Mouse (Mus musculus): ENCODE results near the gene Apol8.
A peak's percentile ranks its signal among the peaks of the same experiment; 100 is the strongest.

Apol8 gene

DNA sequence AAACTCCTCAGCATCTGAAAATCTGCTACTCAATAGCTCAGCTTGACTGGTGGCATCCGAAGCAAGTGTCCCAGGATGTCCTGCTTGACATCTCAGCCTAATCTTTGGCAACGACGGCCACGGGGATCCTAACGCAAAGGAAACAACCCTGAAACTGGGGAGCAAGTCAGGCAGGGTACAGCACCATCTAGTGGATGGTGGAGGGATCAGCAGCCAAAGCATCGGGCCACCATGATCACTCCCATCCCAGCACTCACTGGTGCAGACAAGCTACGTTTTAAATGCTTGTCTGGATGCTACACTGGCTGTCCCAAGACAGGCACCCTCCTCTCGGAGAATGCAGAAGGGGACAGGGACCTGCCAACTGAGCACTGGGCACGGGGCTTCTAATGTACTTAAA is at the start of gene Apol8:
Gene Apol8, minus strand, starts transcription at position 156 of the 400 bp plus-strand sequence.
- DNase-seq: peak; percentile 36 to 45

DNA sequence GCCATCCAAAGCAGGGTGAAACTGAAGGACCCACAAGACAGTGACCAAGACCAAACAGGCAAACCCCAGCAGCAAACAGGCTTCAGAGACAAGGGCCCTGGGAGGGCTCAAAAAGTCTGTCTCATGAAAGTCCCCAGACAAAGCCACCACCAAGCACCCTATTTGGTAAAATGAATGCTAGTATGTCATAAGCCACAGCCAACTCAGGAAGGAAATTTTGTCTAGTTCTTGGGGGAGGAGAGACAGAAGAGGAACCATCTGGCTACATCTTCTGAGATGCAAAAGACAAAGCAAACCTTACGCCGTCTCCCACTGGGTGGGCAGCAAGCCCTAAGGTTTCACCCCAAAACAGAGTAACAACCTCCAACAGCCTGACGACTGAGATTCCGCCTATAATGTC is 48.9 kb upstream of the Apol8 start:
- no peak for DNase-seq

DNA sequence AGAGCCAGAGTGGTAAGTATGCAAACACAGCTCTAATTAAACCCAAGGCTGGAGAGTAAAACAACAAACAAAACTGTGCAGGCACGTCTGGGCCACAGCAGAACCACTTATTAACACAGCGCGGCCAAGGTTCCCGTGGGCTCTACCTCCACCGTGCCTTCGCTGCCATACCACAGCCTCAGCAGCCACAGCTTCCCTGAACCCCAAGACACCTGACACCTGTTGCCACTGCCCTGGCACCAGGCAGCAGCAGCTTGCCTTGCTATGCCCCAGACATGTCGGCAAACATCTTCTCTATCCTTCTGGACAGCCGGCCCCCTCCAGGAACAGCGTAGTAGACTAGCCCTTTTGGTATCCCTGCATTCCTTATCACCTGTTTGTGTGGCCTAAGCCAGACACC is 48.1 kb upstream of the Apol8 start:
- DNase-seq: peak in 1 of 2 experiments; percentile 32

DNA sequence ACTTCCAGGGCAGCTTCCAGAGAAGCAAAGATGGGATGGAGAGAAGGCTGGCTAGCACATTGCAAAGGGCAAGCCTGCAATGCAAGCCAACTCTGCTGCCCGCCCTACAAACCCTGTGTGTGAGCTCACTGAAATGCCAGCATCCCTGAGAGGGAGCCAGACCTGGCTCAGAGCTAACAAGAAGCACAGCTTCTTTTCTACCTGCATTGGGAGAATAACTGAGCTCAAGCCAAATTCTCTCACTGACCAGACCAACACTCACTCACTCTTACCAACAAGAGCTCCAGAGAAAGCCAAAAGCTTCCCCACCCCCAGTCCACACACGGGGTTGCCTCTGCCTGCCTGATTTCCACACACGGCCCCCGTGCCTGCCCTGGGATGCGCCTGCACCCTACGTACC is 47.7 kb upstream of the Apol8 start:
- DNase-seq: peak in 1 of 2 experiments; percentile 31

DNA sequence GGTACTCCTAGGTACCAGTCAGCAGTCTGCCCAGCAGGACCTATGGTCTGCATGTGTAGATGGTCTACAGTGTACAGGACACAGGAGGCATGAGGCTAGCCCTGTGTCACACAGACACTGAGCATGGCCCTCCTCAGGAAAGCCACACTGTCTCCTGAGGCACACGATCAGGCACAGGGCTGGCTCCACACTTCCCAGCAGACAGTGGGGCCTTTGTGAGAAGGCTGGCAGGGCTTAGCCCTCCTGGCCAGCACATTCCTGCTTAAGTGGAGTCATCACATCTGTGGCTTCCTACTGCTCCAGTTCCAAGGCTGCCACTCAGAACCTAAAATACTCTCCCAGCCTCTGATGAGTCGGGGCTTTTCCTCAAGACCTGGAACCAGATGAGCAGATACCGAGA is 46.9 kb upstream of the Apol8 start:
- no peak for DNase-seq

DNA sequence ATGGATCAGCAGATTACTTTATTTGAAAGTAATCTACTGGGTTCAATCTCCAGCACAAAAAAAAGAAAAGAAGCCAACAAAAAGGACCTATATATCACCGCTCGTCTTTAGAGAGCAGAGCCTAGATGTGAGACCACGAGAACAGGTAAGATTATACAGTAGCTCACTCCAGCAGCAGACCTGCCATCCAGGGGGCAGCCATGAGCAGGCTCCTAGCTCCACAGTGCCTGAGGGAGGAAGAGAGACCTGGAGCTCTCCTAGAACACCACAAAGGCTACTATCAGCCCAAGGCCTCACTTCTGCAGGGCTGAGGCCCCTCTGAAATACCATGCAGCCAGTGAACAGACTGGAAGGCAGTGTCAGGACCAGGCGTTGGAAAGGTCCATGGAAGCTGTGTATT is 46.2 kb upstream of the Apol8 start:
- DNase-seq: peak in 1 of 2 experiments; percentile 42

DNA sequence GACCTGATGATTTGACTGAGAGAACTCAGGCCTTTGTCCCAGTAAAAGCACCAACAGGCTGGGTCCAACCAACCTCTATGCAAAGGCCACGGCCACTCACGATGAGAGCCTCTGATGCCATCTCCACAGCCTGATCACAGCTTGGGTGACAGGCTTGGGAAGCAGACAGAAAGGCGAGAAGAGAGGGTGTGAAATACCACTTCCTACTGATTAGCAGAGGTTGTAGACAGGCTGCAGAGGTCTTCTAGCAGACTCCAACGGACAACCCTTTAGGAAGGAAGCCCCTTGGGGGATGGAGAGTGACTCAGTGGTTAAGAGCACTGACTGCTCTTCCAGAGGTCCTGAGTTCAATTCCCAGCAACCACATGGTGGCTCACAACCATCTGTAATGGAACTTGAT is 44.4 kb upstream of the Apol8 start:
- DNase-seq: no peak

DNA sequence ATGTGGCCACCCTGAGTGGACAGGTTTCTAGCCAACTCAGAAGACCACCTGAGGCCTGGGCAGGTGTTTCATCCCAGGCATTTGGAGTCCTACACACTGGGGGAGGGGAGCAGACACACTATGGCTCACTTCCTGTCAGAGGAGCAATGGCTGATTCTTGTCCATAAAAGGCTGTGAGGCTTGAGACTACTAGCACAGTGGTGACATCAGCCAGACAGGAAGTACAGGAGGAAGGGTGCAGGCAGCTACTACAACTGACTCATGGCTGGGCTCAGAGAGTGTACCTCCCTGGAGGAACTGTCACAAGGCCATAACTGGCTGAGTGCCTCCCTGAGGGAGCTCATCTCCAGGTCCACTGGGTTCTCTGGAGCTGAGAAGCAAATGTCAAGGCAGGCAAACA is 43.7 kb upstream of the Apol8 start:
- peak; percentile 71 to 89 for DNase-seq

DNA sequence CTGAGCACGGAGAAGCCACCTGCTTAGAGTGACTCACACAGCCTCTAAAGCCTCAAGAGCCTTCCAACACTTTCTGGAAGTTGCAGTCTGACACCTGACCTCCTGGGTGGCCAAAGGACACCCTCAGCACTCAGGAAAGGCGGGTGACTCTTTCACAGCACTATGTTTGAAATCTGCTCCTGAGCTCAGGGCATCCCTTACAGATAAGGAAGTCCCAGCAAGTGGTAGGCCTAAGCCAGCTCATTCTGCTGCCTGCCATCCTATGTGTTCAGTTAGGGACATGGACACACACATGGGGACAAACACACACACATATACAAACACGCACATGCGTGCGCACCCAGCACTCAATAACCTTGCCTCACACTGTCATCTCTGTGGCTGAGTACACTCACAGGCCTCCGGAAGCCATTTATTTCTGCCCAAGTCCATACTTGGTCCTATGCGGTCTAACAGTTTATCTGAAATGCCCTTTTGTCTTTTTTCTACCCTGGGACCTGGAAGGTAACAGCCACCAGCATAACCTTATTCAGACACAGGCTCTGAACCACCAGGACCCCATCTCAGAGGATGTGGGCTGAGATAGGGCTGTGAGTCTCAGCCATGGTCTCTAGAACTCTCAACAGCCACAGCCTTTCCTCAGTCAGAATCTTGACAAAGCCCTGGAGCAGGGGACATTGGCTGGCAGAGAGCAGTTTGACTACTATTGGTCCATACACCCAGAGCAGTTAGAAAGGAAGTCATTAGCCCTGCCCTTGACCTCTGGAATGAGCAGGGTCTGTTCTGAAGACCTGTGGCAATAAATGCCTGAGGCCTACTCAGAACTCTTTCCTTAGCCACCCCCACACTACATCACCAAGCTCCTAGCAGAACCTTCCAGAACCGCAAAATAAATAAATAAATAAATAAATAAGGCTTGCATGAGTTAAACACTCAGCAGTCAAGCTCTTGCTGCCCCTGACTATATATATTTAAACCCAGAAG is 43.0 kb upstream of the Apol8 start:
- no peak for DNase-seq

DNA sequence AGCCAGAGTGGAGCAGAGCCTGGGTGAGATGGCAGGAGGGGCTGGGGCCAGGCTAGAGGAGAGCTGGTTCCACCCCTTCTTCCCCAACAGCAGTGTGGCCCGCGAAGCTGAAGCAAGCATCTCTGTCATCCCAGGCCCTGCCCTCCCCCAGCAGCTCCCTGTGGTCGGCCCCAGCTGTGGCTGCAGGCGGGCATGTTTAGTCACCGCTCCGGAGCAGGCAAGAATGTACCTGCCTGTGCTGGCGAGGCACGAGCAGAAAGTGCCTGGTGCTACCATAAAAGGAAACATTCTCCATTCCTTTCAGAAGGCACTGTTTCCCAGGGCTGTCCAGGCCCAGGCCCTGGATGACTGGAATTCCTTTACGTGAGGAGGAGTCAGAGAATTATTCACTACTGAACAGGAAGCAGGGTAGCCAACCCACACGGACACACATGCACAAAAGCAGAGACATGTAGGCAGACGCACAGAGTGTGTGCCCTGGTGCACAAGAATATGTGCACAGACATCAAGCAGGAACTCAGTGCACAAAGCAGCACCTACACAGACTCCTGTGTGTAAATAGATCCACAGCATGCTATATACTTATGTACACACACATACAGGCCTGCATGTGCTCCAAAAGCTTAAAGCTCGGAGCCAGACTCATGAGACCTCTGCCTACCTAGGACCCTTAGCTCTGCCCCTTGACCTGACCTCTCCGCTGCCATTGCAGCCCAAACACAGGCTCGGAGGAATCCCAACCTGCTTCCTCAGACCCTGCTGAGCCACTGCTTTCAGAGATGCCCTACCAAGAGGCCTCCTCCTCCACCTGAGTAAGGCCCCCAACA is 42.1 kb upstream of the Apol8 start:
- peak; percentile 65 to 90 for DNase-seq

DNA sequence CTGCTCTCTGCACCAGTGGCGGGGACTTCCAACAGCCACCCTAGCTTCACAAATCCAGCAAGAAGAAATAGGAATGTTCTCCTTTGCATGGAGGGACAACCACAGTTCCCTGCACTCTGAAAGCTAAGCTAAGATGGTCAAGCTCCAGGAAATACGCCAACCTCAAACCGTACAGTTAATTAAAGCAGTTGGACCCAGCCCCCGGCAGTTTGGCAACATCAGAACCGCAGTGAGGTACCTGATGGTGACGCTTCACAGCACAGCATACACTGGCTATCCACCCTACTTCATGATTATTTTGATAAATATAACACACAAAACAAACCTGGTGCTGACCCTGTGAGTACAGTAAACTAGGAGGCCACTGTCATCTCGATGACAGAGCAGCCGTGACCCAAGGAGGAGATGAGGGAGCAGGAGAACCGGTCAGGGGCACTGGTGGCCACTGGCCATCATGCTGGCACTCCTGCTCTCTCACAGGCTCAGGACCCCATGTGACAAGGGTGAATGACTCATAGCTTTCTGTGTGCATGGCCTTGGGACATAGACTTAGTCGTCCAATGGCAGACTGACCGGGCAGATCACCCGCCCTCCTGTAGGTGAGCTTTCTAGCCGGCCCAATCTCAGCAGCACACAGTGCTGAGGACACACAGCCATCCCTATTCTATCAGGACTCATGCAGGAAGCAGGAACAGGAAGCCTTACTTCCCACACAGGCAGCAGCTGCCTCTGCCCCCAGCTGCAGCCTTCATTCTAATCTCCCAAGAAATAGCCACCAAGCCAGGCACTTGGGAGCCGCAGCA is 41.0 kb upstream of the Apol8 start:
- peak; percentile 43 to 83 for DNase-seq

DNA sequence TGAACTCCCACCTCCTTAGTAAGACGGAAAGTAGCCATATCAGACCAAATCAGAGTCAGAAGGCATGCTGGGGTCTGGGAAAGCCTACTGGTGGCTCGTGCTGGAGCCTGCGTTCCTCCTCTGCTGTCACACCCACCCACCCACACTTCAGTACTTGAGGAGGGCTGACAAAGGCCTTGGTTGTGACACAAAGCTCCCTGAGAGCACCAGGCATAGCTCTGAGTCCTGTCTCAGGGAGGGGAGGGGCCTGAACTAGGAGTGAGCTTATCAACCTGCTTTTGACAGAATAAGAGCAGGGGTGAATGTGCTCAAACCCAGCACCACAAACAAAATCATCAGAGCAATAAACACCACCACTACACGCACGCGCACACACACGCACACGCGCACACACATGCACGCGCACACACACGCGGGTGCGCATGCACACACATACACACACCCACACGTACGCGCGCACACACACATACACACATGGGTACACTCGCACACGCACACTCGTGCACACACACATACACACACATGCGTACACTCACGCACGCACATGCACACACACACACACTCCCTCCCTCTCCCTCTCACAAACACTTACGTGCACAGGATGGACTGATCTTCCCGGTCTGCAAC is 39.7 kb upstream of the Apol8 start:
- no peak for DNase-seq

DNA sequence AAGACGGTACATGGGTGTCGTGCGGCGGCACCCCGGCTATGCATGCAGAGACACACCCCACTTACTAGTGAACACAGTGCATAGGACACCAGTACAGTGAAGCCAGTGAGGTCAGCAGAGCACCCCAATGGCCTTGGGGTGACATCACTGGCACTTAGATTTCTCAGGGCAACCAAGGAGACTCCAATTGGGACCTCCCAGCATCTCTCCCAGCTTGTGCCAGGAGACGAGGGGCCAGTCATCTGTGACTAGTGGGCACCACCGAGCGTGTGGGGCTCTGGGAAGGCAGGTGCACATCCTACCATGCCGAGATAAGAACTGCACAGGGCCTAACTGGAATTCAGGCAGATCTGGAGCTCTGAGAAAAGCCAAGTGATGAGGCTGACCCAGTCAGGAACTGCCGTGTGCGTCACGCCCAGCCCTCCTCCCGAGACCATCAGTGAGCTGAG is 38.1 kb upstream of the Apol8 start:
- no peak for DNase-seq

DNA sequence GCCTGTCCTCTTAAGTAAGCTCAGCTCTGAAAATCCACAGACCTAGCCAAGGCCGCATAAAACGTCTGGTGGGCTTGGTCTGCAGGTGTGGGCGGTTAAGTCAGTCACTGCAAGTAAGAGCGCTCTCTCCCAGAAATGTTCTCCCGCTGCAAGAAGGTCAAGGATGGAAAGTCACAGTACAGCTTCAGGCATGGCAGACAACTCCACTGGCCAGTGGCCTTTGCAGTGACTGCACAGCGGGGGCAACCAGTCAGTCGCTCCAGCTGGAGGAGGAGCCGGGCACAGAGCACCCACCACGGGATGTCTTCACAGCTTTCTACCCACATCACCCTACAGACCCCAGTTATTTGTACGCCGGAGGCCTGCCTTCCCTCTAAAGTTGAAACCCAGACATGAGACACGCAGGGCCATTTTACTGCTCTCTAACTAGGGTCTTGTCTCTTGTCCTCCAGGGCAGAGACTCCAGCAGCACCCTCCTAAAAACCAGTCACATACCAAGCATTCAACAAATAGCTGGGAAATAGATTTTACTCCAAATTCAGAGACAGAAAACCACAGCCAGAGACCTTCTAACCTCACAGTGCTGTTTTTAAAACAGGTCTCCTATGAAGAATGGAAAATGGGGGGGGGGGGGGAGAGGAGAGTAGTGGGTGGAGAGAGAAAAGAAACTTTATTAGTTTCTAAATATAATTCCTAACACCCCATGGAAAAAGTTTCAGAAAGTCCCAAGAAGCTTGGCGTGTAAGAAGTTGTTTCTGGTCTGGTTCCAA is 37.5 kb upstream of the Apol8 start:
- DNase-seq: no peak

DNA sequence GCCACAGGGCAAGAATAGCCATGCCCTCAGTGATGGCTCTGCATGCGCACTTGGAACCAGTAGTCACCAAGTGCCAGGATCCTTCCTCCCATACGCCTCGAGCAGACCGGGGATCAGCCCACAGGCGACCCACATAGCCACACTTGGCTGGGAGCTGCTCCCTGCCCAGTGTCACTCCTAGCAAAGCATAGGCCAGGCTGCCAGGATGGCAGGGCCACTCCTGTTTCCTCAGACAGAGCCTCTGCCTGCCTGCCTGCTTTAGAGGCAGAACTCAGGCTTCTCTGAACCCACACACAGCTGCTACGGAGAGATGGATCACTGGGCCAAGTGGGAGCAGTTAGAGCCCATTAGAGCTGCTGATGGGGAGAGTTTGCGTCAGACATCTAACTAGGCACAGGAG is 36.8 kb upstream of the Apol8 start:
- DNase-seq: no peak

DNA sequence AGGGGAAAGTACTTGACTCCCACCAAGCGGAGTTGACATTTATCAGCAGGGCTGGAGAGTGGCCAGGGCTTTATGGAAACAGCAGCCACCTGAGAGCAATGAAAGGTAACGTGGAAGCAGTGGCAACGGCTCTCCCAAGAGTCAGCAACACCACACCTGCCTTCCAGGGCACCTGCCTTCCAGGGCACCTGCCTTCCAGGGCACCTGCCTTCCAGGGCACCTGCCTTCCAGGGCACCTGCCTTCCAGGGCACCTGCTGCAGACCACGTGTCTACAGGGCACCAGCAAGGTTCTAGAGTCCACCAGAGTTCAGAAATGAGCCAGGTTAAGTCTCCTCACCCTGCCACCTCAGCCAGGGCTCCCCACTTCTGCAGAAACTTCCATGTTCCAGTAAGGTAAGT is 36.3 kb upstream of the Apol8 start:
- DNase-seq: no peak

DNA sequence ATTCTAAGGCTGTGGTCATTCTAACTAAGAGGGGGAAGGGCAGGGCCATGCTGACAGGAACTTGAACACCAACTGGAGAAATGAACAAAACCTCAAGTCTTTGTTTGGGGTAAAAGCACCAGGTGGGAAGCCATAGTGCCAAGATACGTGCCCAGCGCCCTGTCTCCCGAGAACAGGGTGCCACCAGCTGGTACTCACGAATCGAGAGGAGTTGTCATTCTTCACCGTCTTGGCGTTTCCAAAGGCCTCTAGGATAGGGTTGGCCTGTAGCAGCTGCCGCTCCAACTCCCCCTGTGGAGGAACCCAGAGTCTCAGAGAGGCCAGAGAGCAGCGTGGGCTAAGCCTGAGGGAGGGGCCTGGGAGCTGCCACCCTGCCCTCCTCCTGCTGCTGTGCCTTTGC is 35.3 kb upstream of the Apol8 start:
- DNase-seq: no peak

DNA sequence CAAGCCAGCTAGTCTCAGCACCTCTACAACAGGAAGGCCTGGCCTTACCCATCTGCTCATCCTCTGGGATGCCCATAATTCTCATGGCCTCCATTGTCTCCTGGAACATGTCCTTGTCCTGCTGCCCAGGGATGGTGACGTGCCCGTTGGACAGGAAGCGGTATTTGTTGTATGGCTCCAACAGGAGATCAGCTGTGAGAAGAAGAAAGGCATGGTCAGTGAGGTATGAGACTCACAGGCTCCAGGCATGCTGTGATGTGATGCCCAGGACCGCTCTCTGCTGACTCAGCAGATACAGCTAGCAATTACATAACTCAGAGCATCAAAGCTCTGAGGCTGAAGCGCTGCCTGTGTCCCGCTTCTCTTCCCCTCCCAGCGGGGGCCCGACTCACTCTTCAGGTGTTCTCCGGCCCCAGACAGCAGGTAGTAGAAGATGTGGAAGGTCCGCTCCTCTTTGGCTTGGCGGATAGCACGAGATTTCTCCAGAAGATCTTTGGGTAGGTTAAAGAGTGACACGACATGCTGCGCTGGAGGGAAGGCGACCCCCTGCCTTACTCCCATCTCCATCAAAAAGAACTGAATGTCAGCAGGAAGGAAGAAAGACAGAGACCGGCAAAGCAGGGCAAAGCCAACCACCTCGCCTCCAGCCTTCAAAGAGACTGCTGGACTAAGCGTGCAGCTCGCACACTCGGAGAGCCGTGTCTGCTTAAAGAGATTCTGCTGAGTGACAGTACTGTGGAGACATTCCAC is 34.0 kb upstream of the Apol8 start:
- DNase-seq: no peak

DNA sequence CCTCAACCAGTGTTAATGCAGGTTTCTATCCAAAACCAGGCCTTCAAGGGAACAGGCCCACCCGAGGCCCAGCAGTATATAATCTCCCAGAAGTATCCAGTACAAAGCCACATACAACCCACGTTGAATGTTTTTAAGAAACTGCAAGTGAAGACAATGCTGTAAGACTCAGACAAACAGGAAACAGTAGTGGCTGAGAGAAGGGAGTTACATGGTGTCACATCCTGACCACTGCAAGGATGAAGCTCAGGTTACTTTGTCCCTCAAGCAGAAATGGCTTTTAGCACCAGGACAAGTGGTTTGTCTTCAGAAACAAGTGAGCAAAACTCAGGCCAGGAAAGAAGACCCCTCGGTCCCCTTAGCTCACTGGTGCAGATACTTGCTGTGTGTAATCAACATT is 32.4 kb upstream of the Apol8 start:
- DNase-seq: no peak

DNA sequence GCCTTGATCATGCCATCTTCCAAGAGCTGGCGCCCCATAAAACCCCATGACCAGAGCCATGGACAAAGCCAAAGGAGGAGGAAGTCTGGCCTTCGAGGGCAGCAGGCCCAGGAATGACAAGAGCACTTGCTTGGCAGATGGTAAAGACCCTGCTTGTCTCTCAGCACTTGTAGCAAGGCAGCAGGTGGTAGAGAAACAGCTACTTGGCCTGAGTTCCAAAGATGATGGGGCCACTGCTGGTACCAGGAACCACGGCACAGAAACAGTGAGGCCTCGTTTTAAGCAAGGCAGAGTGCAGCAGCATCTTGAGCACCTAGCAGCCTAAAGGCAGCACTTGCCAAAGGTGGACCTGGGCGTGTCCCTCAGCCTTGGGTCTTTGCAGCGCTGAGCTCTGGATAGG is 31.6 kb upstream of the Apol8 start:
- DNase-seq: no peak

DNA sequence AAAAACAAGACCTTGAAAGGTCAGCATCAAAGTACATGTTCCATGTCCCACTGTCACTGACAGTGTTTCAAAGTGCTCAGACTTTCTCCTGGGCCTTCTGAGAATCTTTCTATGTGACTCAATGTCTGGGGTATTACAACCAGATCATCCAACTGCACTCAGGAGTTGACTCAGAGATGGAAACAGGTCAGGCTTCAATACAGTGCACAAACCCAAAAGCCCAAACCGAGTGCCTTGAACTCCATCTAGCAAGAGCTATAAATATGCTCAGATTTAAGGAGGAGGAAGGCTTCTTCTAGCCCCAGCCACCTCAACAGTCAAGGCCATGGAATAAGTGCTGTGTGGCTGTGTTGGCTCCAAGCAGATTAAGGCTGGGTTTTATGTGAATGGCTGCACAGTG is 29.0 kb upstream of the Apol8 start:
- no peak for DNase-seq

Data from kidney, postnatal 25 days (tissue).